In genomic region chr12:3856748-3857147, GRCm38 (mm10) we compare ENCODE assay signal across 10 mouse cellular contexts. TPM values are rescaled to one million over a fixed set of nuclear protein-coding genes. Genes with fewer than 3 reads are reported as not detected.
DNase-seq lines count a peak whose midpoint lies in the region; ATAC-seq and TF ChIP-seq lines count a peak whose summit lies in the region.
"Had no signal": no experiment of that assay in that cellular context is flagged by ENCODE, and none has a peak within 500 bp of the region (broad histone marks: within the 10 kb centered on the region; RNA-seq: fewer than 3 reads in every experiment).

No protein-coding gene starts in this region.

- H3K4me2 ChIP-seq in embryonic facial prominence, embryonic 12.5 days (replicated peaks), result no peak overlapping the region
- no peak overlapping the region for H3K4me2 ChIP-seq in hindbrain, postnatal 0 days (ENCODE audit: low read depth, low read length)
- no peak overlapping the region for H3K4me2 ChIP-seq in hindbrain, embryonic 16.5 days (ENCODE audit: low read length)
- no peak overlapping the region for H3K4me2 ChIP-seq in neural tube, embryonic 15.5 days
- H3K4me2 ChIP-seq in stomach, postnatal 0 days (replicated peaks; ENCODE audit: low read depth), result no peak overlapping the region

- TF ChIP-seq CTCF in hindbrain, postnatal 0 days (IDR thresholded peaks at IDR 0.05; ENCODE audit: low read depth), result no peak
- no peak for TF ChIP-seq CTCF in stomach, postnatal 0 days (IDR thresholded peaks at IDR 0.05; ENCODE audit: low read depth)

- H3K27ac ChIP-seq in embryonic facial prominence, embryonic 12.5 days, result 0 out of 2 replicates have a peak overlapping the region, but pooled peaks have one; percentile 14
- H3K27ac ChIP-seq in embryonic facial prominence, embryonic 10.5 days (replicated peaks), result no peak overlapping the region
- peak overlapping the region; percentile 32; the same call in 1 of the 2 replicates for H3K27ac ChIP-seq in hindbrain, postnatal 0 days
- no peak overlapping the region for H3K27ac ChIP-seq in hindbrain, embryonic 16.5 days (ENCODE audit: low read depth, low read length)
- peak overlapping the region; percentile 60; the same call in 1 of the 2 replicates for H3K27ac ChIP-seq in neural tube, embryonic 15.5 days (replicated peaks)
- H3K27ac ChIP-seq in stomach, postnatal 0 days (replicated peaks), result peak overlapping the region; percentile 90; the same call in 1 of the 2 replicates

- no peaks in the 10 kb centered on the region for H3K9me3 ChIP-seq in embryonic facial prominence, embryonic 12.5 days
- no peaks in the 10 kb centered on the region for H3K9me3 ChIP-seq in embryonic facial prominence, embryonic 10.5 days
- no peaks in the 10 kb centered on the region for H3K9me3 ChIP-seq in hindbrain, postnatal 0 days (ENCODE audit: low read length)
- no peaks in the 10 kb centered on the region for H3K9me3 ChIP-seq in hindbrain, embryonic 16.5 days (ENCODE audit: control insufficient read depth, low read length)
- H3K9me3 ChIP-seq in neural tube, embryonic 15.5 days (replicated peaks), result no peaks in the 10 kb centered on the region
- H3K9me3 ChIP-seq in stomach, postnatal 0 days (ENCODE audit: control insufficient read depth, low read length), result no peaks in the 10 kb centered on the region
- H3K9me3 ChIP-seq: G1E had no signal

- DNase-seq in embryonic facial prominence, embryonic 10.5 days (ENCODE audit: low spot score), result no peak
- no peak for DNase-seq in hindbrain, postnatal 0 days (ENCODE audit: low spot score)
- no peak for DNase-seq in neural tube, embryonic 10.5 days (ENCODE audit: extremely low spot score, low spot score)
- no peak for DNase-seq in stomach, postnatal 0 days (ENCODE audit: low spot score)
- no peak for DNase-seq in right cerebral cortex, postnatal 4 days
- DNase-seq: midbrain, embryonic 14.5 days had no signal

- ATAC-seq in embryonic facial prominence, embryonic 12.5 days (ENCODE audit: insufficient number of reproducible peaks, insufficient read depth, low FRiP score, low TSS enrichment), result no peak
- no peak for ATAC-seq in hindbrain, postnatal 0 days
- ATAC-seq in hindbrain, embryonic 16.5 days, result no peak
- no peak for ATAC-seq in neural tube, embryonic 15.5 days (ENCODE audit: low FRiP score)
- ATAC-seq in stomach, postnatal 0 days (ENCODE audit: low FRiP score, low TSS enrichment), result no peak

- H3K9ac ChIP-seq in embryonic facial prominence, embryonic 12.5 days, result no peak overlapping the region
- no peak overlapping the region for H3K9ac ChIP-seq in hindbrain, postnatal 0 days (replicated peaks; ENCODE audit: low read length)
- H3K9ac ChIP-seq in hindbrain, embryonic 16.5 days (ENCODE audit: low read depth, low read length), result no peak overlapping the region
- no peak overlapping the region for H3K9ac ChIP-seq in neural tube, embryonic 15.5 days (replicated peaks)
- no peak overlapping the region for H3K9ac ChIP-seq in stomach, postnatal 0 days (ENCODE audit: low read length)

- H3K27me3 ChIP-seq in embryonic facial prominence, embryonic 12.5 days, result no peaks in the 10 kb centered on the region
- peaks cover 43% of the 10 kb centered on the region for H3K27me3 ChIP-seq in embryonic facial prominence, embryonic 10.5 days (replicated peaks; ENCODE audit: low read depth, poor library complexity, severe bottlenecking)
- H3K27me3 ChIP-seq in hindbrain, postnatal 0 days (ENCODE audit: insufficient read depth, low read length), result no peaks in the 10 kb centered on the region
- H3K27me3 ChIP-seq in hindbrain, embryonic 16.5 days (replicated peaks; ENCODE audit: control insufficient read depth, insufficient read depth, low read length), result no peaks in the 10 kb centered on the region
- H3K27me3 ChIP-seq in neural tube, embryonic 15.5 days (replicated peaks), result no peaks in the 10 kb centered on the region
- H3K27me3 ChIP-seq in stomach, postnatal 0 days (ENCODE audit: control insufficient read depth, insufficient read depth, low read length), result no peaks in the 10 kb centered on the region

- WGBS in embryonic facial prominence, embryonic 12.5 days, result 82% methylated on average over 2 of the region's 2 CpGs
- 68% methylated on average over 2 of the region's 2 CpGs for WGBS in embryonic facial prominence, embryonic 10.5 days
- 76% methylated on average over 2 of the region's 2 CpGs for WGBS in hindbrain, postnatal 0 days
- 86% methylated on average over 2 of the region's 2 CpGs for WGBS in hindbrain, embryonic 16.5 days
- 86% methylated on average over 2 of the region's 2 CpGs for WGBS in neural tube, embryonic 15.5 days
- 69% methylated on average over 2 of the region's 2 CpGs for WGBS in stomach, postnatal 0 days

- peaks cover 15% of the 10 kb centered on the region for H3K4me1 ChIP-seq in embryonic facial prominence, embryonic 12.5 days
- H3K4me1 ChIP-seq in embryonic facial prominence, embryonic 10.5 days, result peaks cover 38% of the 10 kb centered on the region
- peaks cover 3% of the 10 kb centered on the region; the same call in 1 of the 2 replicates for H3K4me1 ChIP-seq in hindbrain, postnatal 0 days (ENCODE audit: insufficient read depth, low read length)
- H3K4me1 ChIP-seq in hindbrain, embryonic 16.5 days (ENCODE audit: control insufficient read depth, insufficient read depth, low read depth, low read length), result peaks cover 7% of the 10 kb centered on the region; the same call in 1 of the 2 replicates
- H3K4me1 ChIP-seq in neural tube, embryonic 15.5 days, result peaks cover 24% of the 10 kb centered on the region
- peaks cover 13% of the 10 kb centered on the region; the same call in 1 of the 2 replicates for H3K4me1 ChIP-seq in stomach, postnatal 0 days (replicated peaks; ENCODE audit: control insufficient read depth, insufficient read depth)

- no peak overlapping the region for H3K4me3 ChIP-seq in embryonic facial prominence, embryonic 12.5 days
- no peak overlapping the region for H3K4me3 ChIP-seq in embryonic facial prominence, embryonic 10.5 days
- no peak overlapping the region for H3K4me3 ChIP-seq in hindbrain, postnatal 0 days (ENCODE audit: low read length)
- no peak overlapping the region for H3K4me3 ChIP-seq in hindbrain, embryonic 16.5 days (ENCODE audit: low read length)
- H3K4me3 ChIP-seq in neural tube, embryonic 15.5 days (replicated peaks), result no peak overlapping the region
- no peak overlapping the region for H3K4me3 ChIP-seq in stomach, postnatal 0 days (ENCODE audit: low read depth, low read length)

- no peak for TF ChIP-seq EP300 in stomach, postnatal 0 days (optimal IDR thresholded peaks at IDR 0.05)

- H3K36me3 ChIP-seq in embryonic facial prominence, embryonic 12.5 days, result peaks cover 45% of the 10 kb centered on the region
- peaks cover 29% of the 10 kb centered on the region for H3K36me3 ChIP-seq in embryonic facial prominence, embryonic 10.5 days (replicated peaks)
- H3K36me3 ChIP-seq in hindbrain, postnatal 0 days (ENCODE audit: insufficient read depth, low read length), result no peaks in the 10 kb centered on the region; the same call in none of the 2 replicates
- peaks cover 2% of the 10 kb centered on the region; the same call in 1 of the 2 replicates for H3K36me3 ChIP-seq in hindbrain, embryonic 16.5 days (ENCODE audit: control insufficient read depth, insufficient read depth, low read length)
- H3K36me3 ChIP-seq in neural tube, embryonic 15.5 days, result peaks cover 25% of the 10 kb centered on the region
- H3K36me3 ChIP-seq in stomach, postnatal 0 days (ENCODE audit: control insufficient read depth, insufficient read depth, low read length), result peaks cover 4% of the 10 kb centered on the region
- H3K36me3 ChIP-seq: G1E had no signal

RNA-seq across cellular contexts. Expression of gene Dnmt3a, which starts 50.9 kb away (rescaled TPM):
- polyA plus RNA-seq in embryonic facial prominence, embryonic 12.5 days (2016; fragmentation: Nextera tagmentation; extraction: Ambion mirVana), result 220 and 229 TPM in 2 replicates
- polyA plus RNA-seq in embryonic facial prominence, embryonic 10.5 days (2016; fragmentation: Nextera tagmentation; extraction: Ambion mirVana), result 160 and 179 TPM in 2 replicates
- total RNA-seq in hindbrain, postnatal 0 days (2014; rRNA removed), result 81.8 and 90.3 TPM in 2 replicates
- polyA plus RNA-seq in hindbrain, postnatal 0 days (2015; fragmentation: Nextera tagmentation; extraction: Ambion mirVana), result 133 and 134 TPM in 2 replicates
- 94.1 and 104 TPM in 2 replicates for polyA plus RNA-seq in hindbrain, embryonic 16.5 days (2015; fragmentation: Nextera tagmentation; extraction: Ambion mirVana)
- 116 and 134 TPM in 2 replicates for polyA plus RNA-seq in neural tube, embryonic 15.5 days (2015; fragmentation: Nextera tagmentation; extraction: Ambion mirVana)
- polyA plus RNA-seq in stomach, postnatal 0 days (2015; fragmentation: Nextera tagmentation; extraction: Ambion mirVana), result 29.7 and 44.0 TPM in 2 replicates

Comparison
In these comparisons a context has a peak if more than half of its experiments do, and no peak if none do; other contexts are left out.
1. H3K27ac ChIP-seq: peak in embryonic facial prominence, embryonic 12.5 days (single experiment), hindbrain, postnatal 0 days (single experiment), neural tube, embryonic 15.5 days (single experiment) and stomach, postnatal 0 days (single experiment); none in embryonic facial prominence, embryonic 10.5 days (single experiment) and hindbrain, embryonic 16.5 days (single experiment).